Mouse (Mus musculus) retina, adult 2 months (tissue): ENCODE results near the gene Srpk2.
"Not testable (repeated sequence)": the region's sequence is repeated elsewhere in the genome, so short reads cannot be mapped to it uniquely, and the experiment has no call there.

Experiments used
- DNase-seq: peaks from one replicate; pipeline ENCODE4 v3.0.0-alpha.2; 2012; ENCODE audit warnings: low read depth, low spot score

Srpk2 gene

DNA sequence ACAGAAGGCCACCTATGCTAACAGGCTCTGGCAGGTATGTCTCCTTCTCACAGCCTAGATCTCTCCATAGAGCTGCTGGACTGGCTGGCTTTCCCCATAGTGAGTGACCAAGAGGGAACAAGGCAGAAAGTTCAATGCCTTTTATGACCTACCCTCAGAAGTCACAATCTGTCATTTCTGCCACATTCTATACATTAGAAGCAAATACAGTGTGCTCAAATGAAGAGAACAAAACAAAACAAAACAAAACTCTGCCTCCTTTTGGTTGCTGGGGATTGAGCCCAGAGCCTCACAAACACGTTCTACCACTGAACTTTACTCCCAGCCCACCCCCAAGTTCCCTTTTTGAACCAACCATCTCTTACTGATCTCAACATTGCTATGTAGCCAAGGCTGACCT lies at the start of gene Srpk2:
Gene Srpk2, minus strand, starts transcription at position 101 of the 400 bp plus-strand sequence.
- DNase-seq, result no peak

DNA sequence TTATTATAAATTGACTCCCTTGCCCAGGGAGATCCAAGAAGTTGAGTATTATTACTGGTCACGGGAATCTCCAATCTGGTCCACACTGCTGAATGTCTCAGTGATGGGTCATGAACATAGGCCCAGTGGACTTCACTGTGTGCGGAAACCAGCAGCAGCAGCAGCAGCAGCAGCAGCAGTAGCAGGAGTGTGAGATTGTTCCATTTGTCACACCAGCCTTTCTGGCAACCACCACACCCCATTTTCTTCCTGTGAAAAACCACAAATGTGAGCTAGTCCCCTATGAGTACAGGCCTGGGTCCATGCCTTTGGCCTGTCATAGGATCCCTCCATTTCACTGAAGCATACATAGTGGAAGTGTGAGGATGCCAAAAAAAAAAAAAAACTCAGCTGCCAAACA lies 37.5 kb upstream of the Srpk2 start:
- DNase-seq, result no peak

- no peak for DNase-seq
Observed at GRCm38 (mm10) chr5:23718881-23719328, 34.5 kb upstream of the Srpk2 start.

DNA sequence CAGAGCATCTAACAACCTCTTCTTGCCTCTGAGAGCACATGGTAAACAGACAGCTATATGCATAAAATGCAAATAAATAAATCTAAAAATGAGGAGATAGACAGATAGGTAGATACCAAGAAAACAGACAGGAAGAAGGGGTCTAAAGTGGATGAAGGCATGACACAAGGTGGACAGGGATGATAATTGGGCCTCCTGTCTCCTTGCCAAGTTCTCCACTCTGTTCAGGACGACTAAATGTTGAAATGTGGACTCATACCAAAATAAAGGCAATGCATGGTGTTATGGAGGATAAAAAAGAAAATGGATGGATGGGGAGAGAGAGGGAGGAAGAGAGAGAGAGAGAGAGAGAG lies 33.7 kb upstream of the Srpk2 start:
- no peak for DNase-seq

GRCm38 (mm10) chr5:23717469-23718181 lies 33.2 kb upstream of the Srpk2 start:
- no peak for DNase-seq

DNA sequence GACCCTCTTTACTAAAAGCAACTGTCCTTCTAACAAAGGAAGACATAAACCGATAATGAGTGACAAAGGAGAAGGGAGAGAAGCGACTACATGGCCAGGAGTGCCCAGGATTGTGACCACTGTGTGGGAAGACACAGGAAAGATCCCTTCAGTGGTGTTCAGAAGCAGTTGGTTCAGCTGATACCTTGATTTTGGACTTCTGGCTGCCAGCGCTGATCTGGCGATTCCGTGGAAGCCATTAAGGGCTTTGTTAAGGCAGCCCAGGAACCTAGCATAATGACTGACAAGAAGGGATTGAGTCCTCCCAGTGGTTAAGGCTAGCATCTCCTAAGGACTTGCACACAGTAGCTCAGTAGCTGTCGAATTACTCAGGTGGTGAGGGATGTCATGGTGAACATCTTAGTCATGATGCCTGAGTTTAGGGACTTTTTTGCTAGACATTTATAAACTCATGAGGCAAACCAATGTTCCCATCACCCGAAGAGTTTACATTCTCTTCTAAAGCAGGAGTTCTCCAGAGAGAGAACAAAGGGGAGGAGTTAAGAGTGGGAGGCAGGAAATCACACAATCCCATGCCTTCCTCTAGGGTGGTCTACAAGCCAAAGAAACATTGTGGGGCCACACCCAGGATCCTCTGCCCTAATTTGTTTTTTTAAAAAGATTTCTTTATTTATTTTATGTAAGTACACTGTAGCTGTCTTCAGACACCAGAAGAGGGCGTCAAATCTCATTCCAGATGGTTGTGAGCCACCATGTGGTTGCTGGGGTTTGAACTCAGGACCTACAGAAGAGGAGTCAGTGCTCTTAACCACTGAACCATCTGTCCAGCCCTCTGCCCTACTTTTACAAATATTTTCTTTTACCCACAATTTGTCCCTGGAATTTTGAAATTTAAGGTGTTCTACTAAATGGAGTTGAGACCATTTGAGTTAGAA lies 29.3 kb upstream of the Srpk2 start:
- no peak for DNase-seq

DNA sequence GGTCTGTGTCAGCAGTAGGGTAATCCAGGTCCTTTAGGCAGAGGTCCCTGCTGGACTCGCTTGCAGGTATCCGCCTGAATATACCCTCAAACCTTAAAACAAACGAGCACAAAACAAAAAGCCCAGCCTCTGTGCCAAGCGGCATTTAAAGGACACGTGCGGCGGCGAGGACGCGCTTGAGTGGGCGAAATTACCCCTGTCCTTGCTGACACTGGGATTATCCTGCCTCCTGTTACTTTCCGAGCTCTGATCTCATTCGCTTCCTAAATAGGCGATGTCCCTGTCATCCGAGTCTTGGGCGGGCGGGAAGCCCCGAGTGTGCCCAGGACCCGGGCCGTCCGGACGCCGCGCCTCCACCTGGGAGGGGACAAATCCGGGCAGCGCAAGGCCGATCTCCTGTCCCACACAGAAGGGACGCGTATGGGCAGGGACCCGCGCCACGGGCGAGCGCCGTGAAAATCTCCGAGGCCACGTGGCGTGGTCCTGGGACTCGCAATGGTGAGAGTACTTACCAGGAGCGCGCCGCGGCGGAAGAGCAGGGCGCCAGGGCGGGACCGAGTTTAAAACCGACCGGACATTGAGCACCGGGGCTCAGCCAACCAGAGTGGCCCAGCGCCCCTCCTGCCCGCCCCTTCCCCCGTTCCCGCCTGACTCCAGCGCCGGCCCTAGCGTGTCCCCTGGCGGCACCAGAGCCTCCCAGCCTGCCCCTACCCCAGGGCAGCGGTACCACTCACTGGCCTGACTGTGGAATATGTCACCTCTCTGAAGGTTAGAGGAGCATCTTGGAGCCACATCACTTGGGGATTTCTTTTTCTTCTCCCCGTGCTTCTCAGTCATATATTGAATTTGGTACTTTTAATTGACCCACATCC lies 27.9 kb upstream of the Srpk2 start:
- peak; percentile 11 for DNase-seq

GRCm38 (mm10) chr5:23711671-23712129 lies 27.3 kb upstream of the Srpk2 start:
- not testable (repeated sequence) for DNase-seq

DNA sequence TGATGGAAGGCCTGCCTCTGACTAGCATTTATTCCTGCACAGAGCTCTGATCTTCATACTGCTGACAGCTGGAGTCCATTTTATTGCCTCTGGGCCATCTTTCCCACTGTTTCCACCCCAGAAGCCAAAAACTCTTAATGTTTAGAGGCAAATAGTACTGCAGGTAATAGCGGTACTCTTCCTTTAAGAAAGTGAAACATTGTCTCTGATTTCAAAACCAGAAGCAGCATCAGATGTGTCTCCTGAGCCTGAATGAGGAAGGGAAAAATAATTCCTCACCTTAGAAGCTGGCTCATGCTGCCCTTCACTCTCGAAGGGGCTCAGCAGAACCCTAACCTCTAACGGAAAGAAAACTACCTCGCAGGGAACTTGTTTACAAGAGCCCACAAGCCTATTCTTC lies 26.8 kb upstream of the Srpk2 start:
- DNase-seq, result no peak

GRCm38 (mm10) chr5:23709661-23710060 lies 25.2 kb upstream of the Srpk2 start:
- DNase-seq, result no peak

DNA sequence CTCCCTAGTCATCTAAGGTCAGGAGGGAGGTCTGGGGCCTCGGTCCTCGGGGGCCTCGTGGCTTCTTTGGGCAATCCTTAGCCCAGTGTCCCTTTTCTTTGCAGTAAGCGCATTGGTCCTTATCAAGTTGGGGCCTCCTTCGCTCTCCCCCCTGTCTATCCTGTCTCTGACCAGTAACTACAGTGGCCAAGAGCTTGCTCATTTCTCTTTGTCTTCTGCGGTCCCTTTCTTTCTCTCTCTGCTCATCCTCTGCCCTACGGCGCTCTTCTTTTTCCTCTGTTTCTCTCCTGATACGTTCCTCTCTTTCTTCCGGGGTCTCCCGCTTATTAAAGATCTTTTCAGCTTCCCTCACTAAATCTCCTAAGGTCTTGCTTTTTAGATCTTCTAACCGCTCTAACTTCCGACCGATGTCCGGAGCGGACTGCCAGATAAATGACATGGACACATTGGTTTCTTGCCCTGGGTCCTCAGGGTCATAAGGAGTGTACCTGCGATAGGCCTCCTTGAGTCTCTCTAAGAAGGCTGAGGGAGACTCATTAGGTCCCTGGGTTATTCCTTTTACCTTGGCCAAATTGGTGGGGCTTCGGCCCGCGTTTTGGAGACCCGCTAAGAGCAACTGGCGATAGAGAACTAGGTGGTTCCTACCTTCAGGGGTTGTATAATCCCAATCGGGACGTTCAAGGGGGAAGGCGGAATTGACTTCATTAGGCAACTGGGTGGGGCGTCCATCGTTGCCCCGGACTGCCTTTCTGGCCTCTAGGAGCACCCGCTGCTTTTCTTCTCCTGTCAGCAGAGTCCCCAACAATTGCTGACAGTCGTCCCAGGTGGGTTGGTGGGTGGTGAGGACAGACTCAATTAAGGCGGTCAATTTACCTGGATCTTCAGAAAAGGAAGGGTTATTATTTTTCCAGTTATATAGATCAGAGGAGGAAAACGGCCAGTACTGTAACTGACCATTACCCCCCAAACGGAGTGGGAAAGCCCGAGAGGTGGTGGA lies 22.5 kb upstream of the Srpk2 start:
- DNase-seq, result not testable (repeated sequence)

DNA sequence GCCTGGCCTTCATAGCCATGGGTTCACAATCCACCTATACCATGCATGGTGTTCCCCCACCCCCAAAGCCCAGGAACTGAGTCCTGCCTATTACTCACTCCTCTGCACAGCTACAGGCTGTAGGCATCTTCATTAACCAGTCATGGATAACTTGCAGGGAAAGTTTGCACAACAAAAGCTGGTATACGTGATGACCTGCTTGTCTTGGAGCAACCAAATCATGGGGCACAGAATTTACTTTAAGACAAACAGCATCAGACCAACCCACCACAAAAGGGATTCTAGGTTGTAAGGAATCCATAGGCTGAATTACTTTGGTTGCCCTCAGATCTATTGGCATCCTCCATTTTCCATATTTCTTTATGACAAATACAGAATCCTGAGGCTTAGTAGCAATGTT lies 13.0 kb upstream of the Srpk2 start:
- no peak for DNase-seq

GRCm38 (mm10) chr5:23683431-23683830 lies 986 bp downstream of the Srpk2 start:
- no peak for DNase-seq

- DNase-seq, result no peak
Observed at GRCm38 (mm10) chr5:23679006-23679405, 5.4 kb downstream of the Srpk2 start.

DNA sequence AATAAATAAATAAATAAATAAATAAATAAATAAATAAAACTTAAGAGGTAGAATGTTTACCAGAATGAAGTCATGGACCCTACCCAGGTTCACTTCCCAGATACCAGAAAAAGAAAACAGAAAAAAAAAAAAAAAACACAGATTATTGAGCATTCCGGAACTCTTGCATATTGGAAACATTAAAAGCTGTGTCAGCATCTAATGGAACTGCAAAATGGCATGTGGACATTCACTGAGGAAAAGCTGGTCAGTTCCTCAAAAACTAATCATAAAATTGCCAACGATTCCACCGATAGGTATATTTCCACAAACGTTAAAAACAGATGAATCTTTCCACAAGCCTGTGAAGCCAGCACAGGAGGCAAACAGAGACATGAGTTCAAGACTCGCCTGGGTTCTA lies 6.5 kb downstream of the Srpk2 start:
- no peak for DNase-seq

GRCm38 (mm10) chr5:23677072-23677453 lies 7.4 kb downstream of the Srpk2 start:
- no peak for DNase-seq

DNA sequence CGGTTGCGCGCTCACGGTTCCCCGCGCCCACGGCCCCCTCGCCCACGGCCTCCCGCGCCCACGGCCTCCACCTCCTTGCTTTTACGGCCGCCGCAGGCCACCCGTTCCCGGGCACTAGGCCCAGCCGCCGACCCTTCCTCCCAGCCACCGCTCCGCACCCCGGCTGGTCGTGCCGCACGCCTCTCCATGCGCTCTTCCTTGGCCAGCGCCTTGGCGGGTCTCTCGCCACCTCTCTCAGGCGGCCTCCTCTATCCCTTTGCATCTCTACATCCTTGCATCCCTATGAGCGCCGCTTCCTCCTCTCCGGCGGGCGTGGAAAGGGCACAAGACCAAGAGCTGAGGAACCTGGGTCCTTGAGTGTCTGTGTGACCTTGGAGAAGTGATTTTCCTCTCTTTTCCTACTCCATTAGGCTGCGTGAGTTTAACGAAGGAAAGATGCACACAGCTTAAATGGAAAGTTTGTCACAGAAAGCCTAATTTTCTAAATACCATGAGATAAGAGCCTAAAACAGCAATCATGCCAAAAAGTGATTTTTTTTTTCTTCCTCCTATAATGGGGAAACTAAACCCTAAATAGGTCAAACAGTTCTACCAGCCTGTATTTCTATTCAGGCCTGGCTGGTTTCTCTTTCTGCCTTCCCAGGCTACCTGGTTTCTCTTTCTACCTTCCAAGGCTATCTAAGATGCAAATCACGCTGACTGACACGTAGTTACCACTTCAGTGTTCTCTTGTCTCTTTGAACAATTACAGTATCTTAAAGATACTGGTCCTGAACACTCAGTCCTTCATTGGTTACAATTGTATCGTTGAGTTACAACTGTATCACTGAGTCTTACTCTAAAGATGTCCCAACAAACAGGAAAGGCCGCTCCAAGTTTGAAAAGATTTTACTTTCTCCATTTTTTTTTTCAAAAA lies 8.0 kb downstream of the Srpk2 start:
- DNase-seq, result no peak

- no peak for DNase-seq
Observed at GRCm38 (mm10) chr5:23675499-23676155, 8.8 kb downstream of the Srpk2 start.
